Mouse (Mus musculus) R1 (cell line): ENCODE results near the gene AC109138.7.

Experiments
- DNase-seq: peaks from one replicate; pipeline ENCODE4 v3.0.0-alpha.2; 2018; ENCODE audit warnings: low read depth, low spot score

Gene AC109138.7

DNA sequence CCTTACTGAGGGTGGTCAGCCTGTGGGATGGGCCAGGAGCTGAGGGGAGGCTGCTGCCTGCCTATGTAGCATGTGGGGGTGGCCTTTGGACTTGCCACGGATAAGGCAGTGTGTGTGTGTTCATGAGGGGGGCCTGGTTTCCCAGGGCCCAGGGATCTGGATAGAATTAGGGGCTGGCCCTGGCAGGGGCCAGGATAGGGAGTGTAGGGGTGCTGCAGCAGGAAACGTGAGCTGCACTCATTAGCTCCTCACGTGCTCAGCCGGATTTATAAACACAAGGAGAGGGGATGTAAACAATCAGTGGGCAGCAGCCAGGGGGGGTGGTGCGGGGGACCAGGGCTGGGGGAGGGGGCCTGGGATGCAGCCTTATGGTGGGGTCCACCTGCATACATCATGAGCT, 3.0 kb downstream of the AC109138.7 start:
- no peak for DNase-seq

DNA sequence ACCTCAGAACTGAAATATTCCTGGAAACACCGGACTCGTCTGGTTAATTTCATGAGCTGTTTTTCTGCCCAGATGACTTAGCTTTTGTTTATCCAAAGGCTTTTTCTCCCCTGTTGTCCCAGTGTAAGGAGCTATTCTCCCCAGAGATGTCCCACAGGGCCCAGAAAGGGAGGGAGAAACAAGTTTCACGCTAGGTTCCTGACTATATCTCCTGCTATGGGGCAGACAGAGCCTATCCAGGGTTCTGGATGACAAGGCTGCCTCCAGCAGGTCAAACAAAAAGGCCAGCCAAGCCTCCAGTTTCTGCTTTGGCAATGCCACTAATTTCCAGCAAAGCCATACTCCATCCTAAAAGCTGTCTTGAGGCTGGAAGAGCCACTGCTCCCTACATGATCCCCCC, 3.7 kb downstream of the AC109138.7 start:
- no peak for DNase-seq

DNA sequence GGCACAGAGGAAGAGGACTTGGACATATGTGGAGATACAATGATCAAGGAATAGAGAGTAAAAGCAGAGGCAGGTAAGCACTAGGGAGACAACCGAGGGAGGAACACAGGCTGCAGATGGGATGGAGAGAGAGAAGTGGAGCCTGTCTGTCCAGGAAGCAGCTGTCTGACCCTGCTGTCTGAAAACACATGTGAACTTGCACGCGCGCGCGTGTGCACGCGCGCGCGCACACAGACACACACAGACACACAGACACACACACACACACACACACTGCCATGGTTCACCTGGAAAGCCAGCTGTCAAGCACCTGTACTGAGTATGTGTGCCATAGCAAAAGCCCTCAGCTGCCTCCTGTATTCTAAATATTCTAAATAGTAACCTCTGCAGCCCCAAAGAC, 4.1 kb downstream of the AC109138.7 start:
- no peak for DNase-seq

DNA sequence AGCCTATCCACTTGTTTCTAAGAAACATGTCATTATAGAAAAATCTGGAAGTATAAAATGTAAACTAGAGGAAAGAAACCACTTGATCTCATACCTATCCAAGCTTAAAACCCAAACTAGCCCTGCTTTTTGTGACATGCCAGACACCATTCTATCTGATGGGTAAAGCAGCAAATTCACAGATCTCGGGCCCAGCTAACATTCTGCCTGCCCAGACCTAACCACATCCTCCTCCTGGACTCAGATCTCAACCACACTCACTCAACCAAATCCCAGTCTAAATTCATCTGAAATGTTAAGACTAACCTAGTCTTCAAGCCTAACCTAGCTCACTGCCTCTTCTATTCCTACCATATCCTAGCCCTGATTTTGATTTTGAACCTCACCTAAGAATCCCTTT, 4.6 kb downstream of the AC109138.7 start:
- DNase-seq = no peak

DNA sequence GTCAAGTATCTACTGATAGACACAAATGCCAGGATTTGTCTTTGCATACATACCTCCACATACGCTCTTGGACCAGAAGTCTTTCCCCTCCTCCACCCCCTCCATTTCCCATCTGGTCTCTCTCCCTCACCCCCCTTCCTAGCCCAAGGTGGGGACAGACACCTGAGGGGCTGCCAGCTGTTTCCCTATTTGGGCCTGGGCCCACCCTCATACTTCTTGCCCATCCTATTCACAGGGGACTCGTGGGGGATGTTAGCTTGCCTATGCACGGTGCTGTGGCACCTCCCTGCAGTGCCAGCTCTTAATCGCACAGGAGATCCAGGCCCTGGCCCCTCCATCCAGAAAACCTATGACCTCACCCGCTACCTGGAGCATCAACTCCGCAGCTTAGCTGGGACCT, 5.8 kb downstream of the AC109138.7 start:
- no peak for DNase-seq

DNA sequence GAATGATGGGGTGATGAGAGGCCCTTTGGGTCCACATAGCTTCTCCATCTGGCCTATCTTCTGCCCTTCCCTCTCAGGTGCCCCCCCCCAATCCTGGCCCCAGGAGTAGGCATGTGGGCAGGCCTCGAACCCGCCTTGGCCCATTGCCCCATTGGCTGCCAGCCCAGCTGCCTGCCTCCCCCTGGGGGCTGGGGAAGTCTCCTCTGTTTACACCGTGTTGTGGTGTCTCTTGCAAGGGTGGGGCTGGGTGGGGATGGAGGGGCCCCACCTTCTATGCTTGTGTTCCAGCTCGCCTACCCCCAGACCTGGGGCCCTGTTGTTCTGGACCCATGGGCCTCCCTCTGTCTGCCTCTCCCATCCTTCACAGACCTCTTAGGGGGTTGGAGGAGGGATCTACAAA, 6.3 kb downstream of the AC109138.7 start:
- no peak for DNase-seq

DNA sequence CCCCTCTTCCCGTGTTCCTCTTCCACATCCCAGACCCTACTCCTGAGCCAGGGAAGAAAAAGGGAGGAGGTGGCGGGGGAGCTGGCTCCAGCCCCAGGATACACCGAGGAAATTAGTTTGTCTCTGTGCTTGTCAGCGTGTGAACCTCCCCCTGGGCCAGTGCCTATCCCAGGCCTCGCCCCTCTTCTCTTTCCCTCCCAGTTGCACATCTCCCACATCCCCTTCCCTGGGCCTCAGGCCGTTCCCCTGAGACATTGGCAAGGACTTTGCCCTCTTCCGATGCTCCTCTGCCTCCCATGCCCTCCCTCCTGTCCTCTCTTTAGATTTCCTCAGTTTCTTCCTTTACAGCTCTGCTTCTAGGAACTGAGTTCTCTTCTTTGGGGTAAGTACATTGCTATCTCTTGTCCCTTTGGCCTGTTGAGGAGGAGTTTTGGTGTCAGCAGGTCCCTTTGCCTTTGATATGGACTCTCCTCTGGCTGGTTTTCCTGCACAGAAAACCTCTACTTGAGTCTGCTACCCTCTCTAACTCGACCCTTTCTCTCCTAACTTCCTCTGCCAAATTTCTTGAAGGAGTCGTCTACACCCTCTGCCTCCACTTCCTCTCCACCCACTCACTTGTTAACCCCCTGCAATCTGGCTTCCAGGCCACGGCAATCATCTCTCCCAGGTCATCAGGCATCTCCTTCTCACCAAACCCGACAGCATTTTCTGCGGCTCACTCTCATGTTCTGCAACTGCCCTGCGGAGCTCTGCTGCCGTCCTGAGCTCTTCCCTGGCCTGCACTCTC, 7.0 kb downstream of the AC109138.7 start:
- DNase-seq = no peak

DNA sequence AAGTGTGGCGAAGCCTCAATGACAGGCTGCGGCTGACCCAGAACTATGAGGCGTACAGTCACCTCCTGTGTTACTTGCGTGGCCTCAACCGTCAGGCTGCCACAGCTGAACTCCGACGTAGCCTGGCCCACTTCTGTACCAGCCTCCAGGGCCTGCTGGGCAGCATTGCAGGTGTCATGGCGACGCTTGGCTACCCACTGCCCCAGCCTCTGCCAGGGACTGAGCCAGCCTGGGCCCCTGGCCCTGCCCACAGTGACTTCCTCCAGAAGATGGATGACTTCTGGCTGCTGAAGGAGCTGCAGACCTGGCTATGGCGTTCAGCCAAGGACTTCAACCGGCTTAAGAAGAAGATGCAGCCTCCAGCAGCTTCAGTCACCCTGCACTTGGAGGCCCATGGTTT, 8.0 kb downstream of the AC109138.7 start:
- DNase-seq = no peak

DNA sequence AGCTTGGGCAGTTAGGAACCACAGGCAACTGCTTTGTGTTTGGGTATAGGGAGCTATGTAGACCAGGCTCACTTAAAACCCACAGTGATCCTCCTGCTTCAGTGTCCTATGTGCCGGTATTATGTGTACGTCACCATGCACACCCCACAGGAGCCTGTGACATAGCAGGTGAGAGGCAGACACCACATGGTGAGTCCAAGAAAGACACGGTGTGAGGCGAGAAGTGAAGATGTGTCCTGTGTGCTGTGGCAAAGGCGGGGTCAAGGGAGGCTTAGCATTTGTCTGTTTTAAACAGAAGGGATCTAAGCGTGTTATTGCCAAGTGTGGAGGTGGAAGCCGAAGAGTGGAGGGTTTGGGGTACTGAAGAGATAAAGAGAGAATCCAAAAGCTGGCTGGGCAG, 12.6 kb downstream of the AC109138.7 start:
- no peak for DNase-seq

DNA sequence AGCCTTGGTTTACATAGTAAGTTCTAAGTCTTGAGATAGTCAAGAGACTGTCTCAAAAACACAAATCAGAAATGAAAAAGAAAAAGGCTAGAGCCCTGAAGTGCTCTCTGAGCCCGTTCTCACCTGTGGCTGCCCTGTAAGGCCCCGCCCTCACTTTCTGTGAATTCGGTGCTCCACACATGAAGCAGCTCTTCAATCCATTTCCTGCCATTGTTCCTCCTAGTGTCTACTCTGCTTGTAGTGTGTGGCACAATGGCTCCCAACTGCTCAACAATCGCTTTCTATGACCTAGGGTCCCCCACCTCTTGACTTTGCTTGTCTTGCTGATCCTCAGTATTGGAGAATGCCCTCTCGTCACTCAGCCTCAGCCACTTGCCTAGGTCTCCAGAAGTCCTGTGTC, 13.3 kb downstream of the AC109138.7 start:
- peak; percentile 36 for DNase-seq

DNA sequence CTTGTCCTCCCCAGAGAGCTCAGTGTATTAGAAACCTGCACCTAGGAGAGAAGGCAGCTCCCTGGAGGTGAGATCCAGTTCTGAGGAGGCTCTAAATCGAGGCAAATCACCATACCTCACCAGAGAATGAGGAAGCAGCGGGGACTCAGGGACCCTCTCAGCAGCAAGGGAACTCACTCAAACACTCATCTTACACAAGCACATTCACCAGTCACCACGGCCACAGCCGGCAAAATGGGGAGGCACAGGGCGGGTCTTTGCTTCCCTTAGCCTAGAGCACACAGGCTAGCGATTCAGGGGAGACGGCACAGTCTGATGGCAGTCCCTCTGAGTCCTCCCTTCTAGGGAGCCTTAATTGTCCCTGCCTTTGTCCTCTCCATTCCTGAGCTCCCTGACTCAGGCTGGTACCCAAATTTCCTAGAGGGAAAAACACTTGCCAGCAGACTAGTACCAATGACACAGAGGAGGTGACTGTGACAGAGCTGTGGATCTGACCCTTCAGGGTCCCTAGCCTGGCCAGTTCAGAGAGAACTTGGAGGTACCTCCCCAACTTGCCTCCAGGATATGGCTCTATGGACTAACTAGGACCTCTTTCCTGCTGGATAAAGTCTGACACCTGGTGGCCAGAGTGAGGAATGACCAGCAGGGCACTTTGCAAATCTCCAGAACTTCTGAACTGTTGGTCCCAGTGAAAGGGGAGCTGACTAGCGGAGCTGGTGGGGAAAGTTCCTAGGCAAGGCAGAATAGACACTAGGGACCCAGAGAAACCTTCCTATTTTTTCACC, 13.9 kb downstream of the AC109138.7 start:
- peak; percentile 92 for DNase-seq

DNA sequence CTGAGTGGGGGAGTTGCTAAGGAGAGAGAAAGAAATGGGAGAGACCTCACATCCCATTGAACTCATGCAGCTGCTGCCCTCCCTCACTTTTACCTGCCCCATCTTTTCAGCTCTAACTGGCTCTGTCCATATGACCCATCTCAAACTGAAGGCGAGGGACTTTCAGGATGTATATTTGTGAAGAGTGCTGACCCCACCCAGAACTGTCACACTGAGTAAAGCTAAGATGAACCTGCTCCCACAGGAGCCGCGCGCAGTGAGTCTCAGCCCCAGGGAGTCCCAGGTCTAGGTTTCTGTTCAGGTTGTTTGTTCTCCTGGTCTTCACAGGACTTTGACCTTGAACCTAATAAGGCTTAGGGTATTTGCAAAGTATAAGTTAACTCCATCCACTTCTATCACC, 14.7 kb downstream of the AC109138.7 start:
- no peak for DNase-seq

DNA sequence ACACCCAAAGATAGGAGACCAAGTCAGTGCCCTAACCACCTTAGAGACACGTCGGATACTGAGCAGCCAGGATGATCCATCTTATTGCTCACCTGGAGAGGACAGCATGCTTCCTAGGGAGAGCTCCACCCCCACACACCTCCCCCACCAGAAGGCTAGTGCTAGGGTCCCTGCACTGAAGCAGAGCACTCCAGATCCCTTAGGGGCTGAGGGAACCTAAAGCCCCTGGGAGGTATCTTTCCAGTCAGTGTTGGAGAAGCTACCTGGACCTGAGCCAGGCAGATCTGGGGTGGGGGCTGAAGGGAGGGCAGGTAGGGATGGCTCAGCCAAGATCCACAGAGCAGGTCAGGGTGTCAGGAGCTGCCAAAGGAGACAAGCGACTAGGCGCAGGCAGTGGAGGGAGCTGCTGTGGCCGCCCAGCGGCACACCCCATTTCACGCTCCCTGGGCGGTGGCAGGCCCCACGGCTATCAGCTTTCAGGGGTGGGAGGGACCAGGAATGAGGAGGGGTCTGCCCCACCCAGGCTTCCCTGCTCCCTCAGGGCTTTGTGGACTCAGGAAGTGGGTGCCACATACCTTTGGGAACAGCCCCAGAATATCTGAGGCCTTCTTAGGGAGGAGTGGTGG, 15.4 kb downstream of the AC109138.7 start:
- peak; percentile 51 for DNase-seq

DNA sequence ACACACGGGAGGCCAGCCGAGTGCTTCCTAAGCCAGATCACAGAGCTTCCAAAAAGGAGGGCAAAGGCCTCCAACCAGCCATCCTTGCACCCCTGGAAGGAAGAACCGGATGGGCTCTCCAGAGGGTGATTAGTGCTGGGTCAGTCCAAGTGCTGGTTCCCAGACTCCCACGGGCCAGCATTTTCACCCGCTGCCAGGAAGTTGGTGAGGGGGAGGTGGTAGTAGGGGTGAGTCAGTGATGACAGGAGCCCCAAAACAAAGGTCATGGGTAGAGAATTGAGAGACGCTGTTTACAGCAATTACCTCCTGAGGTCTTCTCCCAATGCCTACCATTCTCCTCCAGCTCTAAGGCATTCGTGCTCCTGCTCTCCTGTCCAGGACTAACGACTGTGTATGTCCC, 16.3 kb downstream of the AC109138.7 start:
- DNase-seq = no peak

DNA sequence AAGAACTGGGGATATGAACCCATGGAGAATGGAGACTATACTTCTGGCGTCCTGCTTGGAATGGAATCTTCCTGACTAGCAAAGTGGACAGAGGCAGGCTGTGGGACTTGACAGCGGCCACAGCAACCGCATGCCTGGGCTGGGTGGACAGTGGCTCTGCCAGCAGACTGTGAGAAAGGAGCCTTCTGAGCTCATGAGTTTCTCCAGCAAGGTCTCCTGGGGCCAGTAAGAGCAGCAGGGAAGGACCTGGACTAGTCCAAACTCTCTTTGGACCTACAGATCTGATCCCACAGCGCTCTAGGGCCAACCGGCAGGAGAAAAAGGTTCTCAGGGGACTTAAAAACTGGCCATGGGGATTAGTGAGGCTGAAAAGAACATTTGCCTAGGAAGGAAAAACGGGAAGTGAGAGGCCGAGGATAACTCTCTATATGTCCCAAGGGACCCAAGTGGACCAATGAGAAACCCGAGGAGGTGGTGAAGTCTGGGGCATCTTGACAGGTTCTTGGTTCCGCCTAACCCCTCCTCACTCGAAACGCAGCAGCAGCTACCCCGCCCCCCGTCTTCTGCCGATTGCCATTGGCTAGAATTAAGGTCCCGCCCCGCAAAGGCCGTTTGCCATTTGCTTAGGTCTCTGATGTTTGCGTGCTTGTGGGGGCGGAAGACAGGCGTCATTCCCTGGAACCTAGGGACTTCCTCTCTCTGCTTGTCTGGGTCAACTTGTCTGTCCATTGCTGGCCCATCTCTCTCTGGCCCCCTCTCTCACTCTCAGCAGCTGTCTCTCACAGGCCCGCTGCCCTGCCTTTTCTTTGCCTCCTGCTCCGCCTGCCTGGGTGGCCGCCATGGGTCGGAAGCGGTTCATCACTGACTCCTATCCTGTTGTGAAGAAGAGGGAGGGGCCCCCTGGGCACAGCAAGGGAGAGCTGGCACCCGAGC, 17.4 kb downstream of the AC109138.7 start, which contains the start of gene Pold4:
Gene Pold4 (plus strand): TSS at position 647 of the 933 bp plus-strand sequence.
- DNase-seq = peak; percentile 95

DNA sequence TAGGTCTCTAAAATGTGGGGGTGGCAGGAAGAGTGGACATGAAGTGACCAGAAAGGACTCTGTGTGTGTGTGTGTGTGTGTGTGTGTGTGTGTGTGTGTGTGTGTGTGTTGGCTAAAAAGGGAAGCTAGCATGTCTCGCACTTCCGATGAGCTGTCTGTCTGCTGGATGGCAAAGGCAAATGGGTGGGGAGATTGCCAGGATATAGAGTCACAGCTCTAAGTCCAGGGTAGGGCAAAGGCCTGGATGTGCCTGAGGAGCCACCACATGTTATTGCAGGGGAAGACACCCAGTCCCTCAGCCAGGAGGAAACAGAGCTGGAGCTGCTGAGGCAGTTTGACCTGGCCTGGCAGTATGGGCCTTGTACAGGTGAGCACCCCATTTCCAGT, 18.0 kb downstream of the AC109138.7 start:
- no peak for DNase-seq

DNA sequence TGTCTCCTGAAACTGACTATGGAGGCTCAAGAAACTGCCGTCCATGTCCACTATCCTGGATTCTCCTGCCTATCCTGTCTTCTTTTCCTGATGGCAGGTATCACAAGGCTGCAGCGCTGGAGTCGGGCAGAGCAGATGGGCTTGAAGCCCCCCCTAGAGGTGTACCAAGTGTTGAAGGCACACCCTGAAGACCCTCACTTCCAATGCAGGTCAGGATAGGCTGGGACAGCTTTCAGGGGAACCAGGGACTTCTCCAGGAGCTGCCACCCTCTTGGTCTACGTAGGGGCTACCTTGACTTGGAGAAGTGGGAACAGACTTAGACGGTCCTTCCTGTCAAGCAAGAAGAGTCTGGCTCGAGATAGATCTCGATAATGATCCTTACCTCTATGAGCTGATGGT, 18.5 kb downstream of the AC109138.7 start:
- no peak for DNase-seq

DNA sequence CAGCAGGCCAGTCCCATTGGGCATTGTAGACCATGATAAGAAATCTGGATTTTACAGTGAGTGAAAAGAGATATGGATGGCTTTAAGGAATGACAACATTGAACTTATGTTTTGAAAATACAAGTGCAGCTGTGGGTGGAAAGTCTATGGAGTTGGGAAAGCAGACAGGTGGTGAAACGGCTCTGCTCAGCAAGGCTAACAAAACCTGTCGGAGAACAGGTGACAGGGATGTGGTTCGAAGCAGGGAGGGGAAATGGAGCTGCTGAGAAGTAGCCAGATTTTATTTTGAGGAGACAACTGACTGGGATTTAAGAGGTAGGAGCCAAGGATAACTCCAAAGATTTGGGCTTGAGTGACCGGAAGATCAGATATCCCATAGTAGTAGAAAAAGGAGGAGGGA, 20.4 kb downstream of the AC109138.7 start:
- DNase-seq = no peak

DNA sequence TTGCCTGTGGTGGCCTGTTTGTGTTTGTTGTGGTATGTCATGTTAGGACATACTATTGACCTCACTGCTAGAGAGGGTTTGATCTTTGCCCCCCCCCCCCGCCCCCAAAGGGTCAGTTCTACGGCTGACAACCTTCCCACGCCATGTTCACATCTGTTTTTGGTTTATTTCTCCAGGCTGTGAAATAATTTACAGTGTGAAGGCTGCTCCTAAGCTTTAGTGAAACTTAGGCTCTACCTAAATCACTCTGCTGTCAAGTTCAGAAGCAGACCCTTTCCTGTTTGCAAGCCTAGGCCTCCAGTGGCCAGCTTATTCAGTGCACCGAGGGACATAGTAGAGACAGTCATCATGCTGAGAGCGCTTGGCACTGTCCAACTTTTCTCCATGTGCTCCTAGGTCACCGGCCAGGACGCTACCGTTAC, 26.1 kb downstream of the AC109138.7 start:
- DNase-seq = no peak

DNA sequence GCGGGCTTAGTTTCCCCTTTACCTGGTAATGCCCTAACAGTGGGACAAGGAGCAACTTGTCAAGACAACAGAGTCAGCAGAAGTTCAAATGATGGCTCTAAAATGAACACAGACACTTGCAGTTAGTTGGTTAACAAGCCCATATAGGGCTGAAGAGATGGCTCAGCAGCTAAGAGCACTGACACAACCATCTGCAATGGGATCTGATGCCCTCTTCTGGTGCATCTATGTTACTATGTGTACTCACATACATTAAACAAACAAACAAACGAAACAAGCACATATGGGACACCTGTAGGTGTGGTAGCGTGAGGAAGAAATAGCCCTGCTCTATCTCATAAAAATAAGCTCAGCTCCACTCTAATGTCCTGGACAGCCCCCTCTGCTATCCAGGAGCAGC, 28.3 kb downstream of the AC109138.7 start:
- DNase-seq = no peak

DNA sequence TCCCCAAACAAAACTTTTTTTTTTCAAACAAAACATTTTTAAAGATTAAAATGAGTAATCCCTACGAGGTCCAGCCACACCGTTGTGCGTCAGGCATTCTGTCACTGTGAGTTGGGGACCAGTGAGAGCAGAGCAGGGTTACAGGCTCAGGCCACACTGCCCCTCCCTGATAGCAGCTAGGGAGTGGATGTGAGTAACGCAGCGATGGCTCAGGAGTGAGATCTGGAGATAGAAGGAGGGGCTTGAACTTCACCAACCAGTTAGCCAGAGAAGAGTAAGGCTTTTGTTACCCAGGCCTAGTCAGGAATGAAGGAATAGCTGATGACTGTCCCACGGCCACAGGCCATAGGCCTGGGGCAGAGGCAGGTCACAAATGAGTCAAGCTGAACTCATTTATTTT, 30.6 kb downstream of the AC109138.7 start:
- no peak for DNase-seq
